Mouse (Mus musculus): ENCODE measurements around the gene Arhgef16.

GRCm38 (mm10) chr4:154245342-154245741 lies 56.1 kb downstream of the Arhgef16 start:
- TF ChIP-seq CTCF (IDR thresholded peaks at IDR 0.05; ENCODE audit: borderline replicate concordance, insufficient read depth, low read length) (no peak), POLR2A (IDR thresholded peaks at IDR 0.05; ENCODE audit: low read depth, low read length) (no peak)

All from embryonic fibroblast, embryonic 13.5 days (primary cell).